Mouse (Mus musculus): ENCODE measurements around the gene Pon1.

The Pon1 gene

GRCm38 (mm10) chr6:5177967-5178891 lies 15.5 kb downstream of the Pon1 start:
- no peak for DNase-seq (ENCODE audit: low read depth, low spot score)

GRCm38 (mm10) chr6:5174179-5174812 lies 19.4 kb downstream of the Pon1 start:
- DNase-seq (ENCODE audit: low read depth, low spot score), result no peak

GRCm38 (mm10) chr6:5172571-5172970 lies 21.2 kb downstream of the Pon1 start:
- no peak for DNase-seq (ENCODE audit: low read depth, low spot score)

- DNase-seq (ENCODE audit: low read depth, low spot score), result no peak
These were observed 22.3 kb downstream of the Pon1 start for GRCm38 (mm10) chr6:5171418-5171817.

- DNase-seq (ENCODE audit: low read depth, low spot score), result no peak
These were observed 25.6 kb downstream of the Pon1 start for GRCm38 (mm10) chr6:5168158-5168557.

- no peak for DNase-seq (ENCODE audit: low read depth, low spot score)
These were observed 26.6 kb downstream of the Pon1 start for GRCm38 (mm10) chr6:5167051-5167677.

GRCm38 (mm10) chr6:5164855-5165254 lies 28.9 kb downstream of the Pon1 start:
- DNase-seq (ENCODE audit: low read depth, low spot score), result no peak

GRCm38 (mm10) chr6:5163507-5164144 lies 30.1 kb downstream of the Pon1 start:
- no peak for DNase-seq (ENCODE audit: low read depth, low spot score)

GRCm38 (mm10) chr6:5162052-5162451 lies 31.7 kb downstream of the Pon1 start:
- DNase-seq (ENCODE audit: low read depth, low spot score), result no peak

GRCm38 (mm10) chr6:5159385-5159791 lies 34.4 kb downstream of the Pon1 start:
- DNase-seq (ENCODE audit: low read depth, low spot score), result no peak

GRCm38 (mm10) chr6:5156541-5157425 lies 37.0 kb downstream of the Pon1 start:
- DNase-seq (ENCODE audit: low read depth, low spot score), result no peak

- DNase-seq (ENCODE audit: low read depth, low spot score), result no peak
These were observed 38.3 kb downstream of the Pon1 start for GRCm38 (mm10) chr6:5155313-5155927.

GRCm38 (mm10) chr6:5154786-5155185 lies 39.0 kb downstream of the Pon1 start:
- DNase-seq (ENCODE audit: low read depth, low spot score), result no peak

- no peak for DNase-seq (ENCODE audit: low read depth, low spot score)
These were observed 41.6 kb downstream of the Pon1 start for GRCm38 (mm10) chr6:5152185-5152584.

GRCm38 (mm10) chr6:5151171-5151570 lies 42.6 kb downstream of the Pon1 start:
- DNase-seq (ENCODE audit: low read depth, low spot score), result no peak

- no peak for DNase-seq (ENCODE audit: low read depth, low spot score)
These were observed 43.8 kb downstream of the Pon1 start for GRCm38 (mm10) chr6:5149941-5150340.

- no peak for DNase-seq (ENCODE audit: low read depth, low spot score)
These were observed 46.1 kb downstream of the Pon1 start for GRCm38 (mm10) chr6:5147488-5148142.

GRCm38 (mm10) chr6:5139666-5140065 lies 54.1 kb downstream of the Pon1 start:
- DNase-seq (ENCODE audit: low read depth, low spot score), result no peak

GRCm38 (mm10) chr6:5138875-5139631 lies 54.7 kb downstream of the Pon1 start:
- no peak for DNase-seq (ENCODE audit: low read depth, low spot score)
